Mouse (Mus musculus): ENCODE results near the gene Strn.

The Strn gene

DNA sequence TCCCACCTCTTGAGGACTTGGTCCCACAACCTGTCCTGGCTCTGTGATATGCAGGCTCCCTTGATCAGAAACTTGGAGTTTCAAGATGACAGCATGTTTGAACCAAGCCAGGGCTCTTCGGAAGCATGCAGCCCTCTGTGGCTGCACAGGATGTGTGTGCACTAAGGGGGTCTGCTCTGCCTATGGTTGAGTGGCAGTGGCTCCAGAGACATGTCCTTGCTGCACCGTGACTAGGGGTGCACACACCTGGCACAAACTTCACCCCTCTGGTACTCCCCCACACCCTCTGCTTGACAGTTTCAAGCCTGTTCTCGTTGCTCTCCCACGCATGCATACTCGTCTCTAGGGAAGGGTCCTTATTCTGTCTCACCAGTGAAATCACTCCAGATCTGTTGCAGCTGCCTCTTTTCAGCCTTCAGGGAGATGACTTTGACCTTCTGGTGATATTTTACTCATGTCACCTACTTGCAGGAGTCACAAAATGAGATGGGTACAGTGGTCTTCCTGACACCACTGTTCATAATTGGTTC lies 118.8 kb downstream of the Strn start:
- no peak for DNase-seq (ENCODE audit: low read depth, low spot score)

DNA sequence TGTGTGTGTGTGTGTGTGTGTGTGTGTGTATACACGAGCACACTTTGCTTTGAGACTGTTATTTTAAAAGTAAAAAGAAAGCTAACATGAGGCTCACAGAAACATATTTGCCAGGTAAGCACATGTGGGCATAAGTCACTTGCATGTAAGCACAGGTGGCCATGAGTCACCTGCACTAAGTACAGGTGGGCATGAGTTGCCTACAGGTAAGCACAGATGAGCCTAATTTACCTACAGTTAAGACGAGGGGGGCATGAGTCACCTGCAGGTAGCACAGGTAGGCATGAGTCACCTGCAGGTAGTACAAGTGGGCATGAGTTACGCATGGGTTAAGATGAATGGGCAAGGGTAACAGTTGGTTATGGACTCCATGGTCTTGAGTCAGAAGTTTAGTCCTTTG lies 121.9 kb downstream of the Strn start:
- DNase-seq (ENCODE audit: low read depth, low spot score), result no peak

GRCm38 (mm10) chr17:78614481-78614880 lies 122.5 kb downstream of the Strn start:
- no peak for DNase-seq (ENCODE audit: low read depth, low spot score)

DNA sequence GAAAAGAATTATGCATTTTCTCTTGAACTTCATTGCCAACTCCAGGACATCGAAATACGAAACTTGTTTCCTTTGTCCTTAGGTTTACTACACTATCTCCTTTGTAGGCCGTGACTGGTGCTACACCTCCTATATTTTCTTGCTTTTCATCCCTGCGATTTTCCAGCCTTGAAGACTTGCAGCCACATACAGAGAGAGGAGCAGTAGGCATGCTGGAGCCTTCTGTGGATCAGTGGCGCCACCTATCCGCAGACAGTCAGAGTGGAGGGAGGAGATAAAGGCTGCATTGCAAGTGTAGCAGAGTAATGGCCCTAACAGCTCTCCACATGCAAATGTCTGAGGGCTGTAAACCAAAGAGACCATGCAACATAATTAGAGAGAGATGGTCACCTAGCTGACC lies 125.9 kb downstream of the Strn start:
- no peak for DNase-seq (ENCODE audit: low read depth, low spot score)

DNA sequence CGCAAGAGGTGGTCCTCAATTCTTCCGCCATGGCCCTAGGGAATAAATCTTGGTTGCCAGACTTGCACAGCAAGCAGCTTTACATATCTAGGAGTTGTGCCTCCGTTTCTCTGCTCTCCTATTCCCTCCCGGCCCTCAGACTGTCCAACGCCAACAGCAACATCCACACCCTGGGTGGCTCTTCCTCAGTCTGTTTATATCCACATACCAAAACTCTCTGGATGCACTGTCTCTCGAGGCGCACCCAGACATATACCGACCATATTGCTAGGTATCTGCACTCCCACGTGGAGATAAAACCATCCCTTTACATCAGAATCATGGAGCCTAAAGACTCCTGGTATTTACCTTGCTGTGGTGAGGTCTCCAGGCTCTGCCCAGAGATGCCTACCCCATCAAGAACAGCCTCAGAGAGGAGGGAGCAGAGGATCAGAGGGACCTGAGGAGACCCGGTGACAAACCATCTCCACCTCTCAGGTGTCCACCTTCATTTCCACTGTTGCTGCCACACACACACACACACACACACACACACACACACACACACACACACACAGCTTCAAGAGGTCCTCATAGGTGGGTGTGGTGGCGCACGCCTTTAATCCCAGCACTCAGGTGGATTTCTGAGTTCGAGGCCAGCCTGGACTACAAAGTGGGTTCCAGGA lies 127.7 kb downstream of the Strn start:
- no peak for DNase-seq (ENCODE audit: low read depth, low spot score)

DNA sequence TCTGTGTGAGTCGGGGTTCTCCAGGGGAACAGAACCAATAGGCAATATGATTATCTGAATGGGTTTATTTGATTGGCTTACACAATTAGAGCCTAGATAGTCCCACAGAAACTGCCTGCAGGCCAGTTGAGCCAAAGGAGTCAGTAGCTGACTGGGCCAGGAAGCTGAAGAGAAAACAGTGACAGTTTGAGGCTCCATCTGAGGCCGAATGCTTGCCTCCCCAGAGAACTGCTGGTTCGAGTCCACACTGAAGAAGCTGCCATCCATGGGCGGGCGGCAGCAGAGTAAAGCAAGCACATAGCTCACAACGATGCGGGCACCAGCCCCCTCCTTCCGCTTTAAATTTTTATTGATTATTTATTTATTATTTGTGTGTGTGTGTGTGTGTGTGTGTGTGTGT lies 128.3 kb downstream of the Strn start:
- DNase-seq (ENCODE audit: low read depth, low spot score), result no peak

DNA sequence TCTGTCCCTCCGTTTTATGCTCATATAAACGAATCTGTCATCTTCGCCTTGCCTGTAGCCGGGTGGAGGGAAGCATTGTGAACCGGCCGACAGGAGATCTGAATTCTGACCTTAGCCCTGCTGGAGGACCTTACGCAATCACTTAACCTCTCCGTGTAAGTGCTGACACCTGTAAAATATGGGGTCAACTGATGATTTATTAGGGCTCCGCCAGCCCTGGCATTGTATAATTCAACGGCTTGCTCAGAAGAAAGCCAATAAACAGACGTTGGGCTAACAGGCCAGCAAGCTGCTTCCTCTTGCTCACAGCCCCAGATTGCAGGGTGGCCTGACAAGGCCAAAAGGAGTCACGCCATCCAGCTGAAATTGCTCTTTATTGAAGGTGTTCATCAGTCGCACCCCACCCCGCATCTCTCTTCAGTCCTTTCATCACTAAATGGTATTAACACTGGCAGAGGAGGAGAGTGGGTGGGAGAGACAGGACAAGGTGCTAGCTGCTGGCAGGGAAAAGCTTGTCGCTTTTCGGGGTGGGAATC lies 128.8 kb downstream of the Strn start:
- no peak for DNase-seq (ENCODE audit: low read depth, low spot score)

- DNase-seq (ENCODE audit: low read depth, low spot score), result no peak
Observed at GRCm38 (mm10) chr17:78604431-78604830, 132.6 kb downstream of the Strn start.

- no peak for DNase-seq (ENCODE audit: low read depth, low spot score)
Observed at GRCm38 (mm10) chr17:78603872-78604271, 133.1 kb downstream of the Strn start.

- DNase-seq (ENCODE audit: low read depth, low spot score), result no peak
Observed at GRCm38 (mm10) chr17:78602316-78602715, 134.7 kb downstream of the Strn start.

DNA sequence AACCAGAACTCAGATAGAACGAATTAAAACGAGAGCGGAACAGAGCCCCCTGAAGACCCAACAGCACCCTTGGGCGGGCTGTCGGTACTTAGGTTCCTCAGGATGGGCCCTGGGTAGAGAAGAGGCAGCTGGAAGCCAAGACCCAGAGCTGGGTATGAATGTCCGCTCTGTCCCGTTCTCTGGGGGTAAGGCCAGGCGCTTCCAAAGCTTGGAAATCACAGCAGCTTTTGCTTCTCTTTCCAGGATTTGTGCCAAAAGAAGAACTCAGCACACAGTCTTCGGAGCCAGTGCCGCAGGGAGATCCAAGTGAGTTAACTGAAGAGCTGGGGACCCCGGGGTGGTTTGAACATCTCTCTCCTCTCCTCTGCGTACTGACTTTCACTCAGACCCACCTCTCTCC lies 135.4 kb downstream of the Strn start:
- no peak for DNase-seq (ENCODE audit: low read depth, low spot score)

DNA sequence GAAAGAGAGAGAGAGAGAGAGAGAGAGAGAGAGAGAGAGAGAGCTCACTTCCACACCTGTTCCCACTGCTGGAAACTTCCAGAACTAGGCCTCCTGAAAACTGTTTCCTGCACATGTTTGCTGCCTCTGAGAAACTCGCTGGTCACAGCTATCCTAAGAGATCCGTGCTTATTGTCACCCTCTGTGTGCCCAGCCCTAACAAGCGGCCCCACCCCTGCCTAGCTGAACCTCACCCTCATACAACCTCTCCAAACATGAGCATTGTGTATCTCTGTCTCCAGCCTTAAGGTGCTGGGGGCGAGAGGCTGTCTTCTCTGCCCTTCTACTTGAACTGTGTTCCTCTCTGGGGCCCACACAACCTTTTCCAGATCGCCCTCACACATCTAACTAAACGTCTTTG lies 136.0 kb downstream of the Strn start:
- no peak for DNase-seq (ENCODE audit: low read depth, low spot score)

All from telencephalon, adult 2 months (tissue).